Mouse (Mus musculus): ENCODE results near the gene Syvn1.

- TF ChIP-seq POLR2A (IDR thresholded peaks at IDR 0.05; ENCODE audit: insufficient read length, low read depth): no peak
- TF ChIP-seq E2F4 (IDR thresholded peaks at IDR 0.05; ENCODE audit: insufficient read depth): no peak
- peak; percentile 39 for TF ChIP-seq POLR2AphosphoS2 (IDR thresholded peaks at IDR 0.05; ENCODE audit: insufficient read length, low read depth)
- no peak for TF ChIP-seq MYOD1 (IDR thresholded peaks at IDR 0.05; ENCODE audit: control insufficient read depth in 1 of 3, insufficient read length in 2 of 3, low read depth in 2 of 3)
- TF ChIP-seq SRF (IDR thresholded peaks at IDR 0.05; ENCODE audit: control insufficient read depth, insufficient read length, low read depth): no peak
- TF ChIP-seq MAX (IDR thresholded peaks at IDR 0.05; ENCODE audit: low read depth): no peak
- no peak for TF ChIP-seq CEBPB (IDR thresholded peaks at IDR 0.05; ENCODE audit: insufficient read depth, poor library complexity, severe bottlenecking)
Measured at GRCm38 (mm10) chr19:6047899-6048166, 1.5 kb downstream of the Syvn1 start.
